Mouse (Mus musculus): ENCODE data around the gene Phactr4.

GRCm38 (mm10) chr4:132391063-132391740 is 31.1 kb downstream of the Phactr4 start:
- no peak for TF ChIP-seq CTCF (IDR thresholded peaks at IDR 0.05; ENCODE audit: control insufficient read depth, insufficient read depth, low read length)
- TF ChIP-seq POLR2A (IDR thresholded peaks at IDR 0.05; ENCODE audit: borderline replicate concordance, control insufficient read depth, low read depth, low read length): no peak
